Mouse (Mus musculus): ENCODE results near the gene Lrrc3b. TPM values are rescaled to one million over a fixed set of nuclear protein-coding genes. Genes with fewer than 3 reads are reported as not detected.

The Lrrc3b gene
- polyA plus RNA-seq, 1 experiment from 2014 or later: 6.2 TPM

DNA sequence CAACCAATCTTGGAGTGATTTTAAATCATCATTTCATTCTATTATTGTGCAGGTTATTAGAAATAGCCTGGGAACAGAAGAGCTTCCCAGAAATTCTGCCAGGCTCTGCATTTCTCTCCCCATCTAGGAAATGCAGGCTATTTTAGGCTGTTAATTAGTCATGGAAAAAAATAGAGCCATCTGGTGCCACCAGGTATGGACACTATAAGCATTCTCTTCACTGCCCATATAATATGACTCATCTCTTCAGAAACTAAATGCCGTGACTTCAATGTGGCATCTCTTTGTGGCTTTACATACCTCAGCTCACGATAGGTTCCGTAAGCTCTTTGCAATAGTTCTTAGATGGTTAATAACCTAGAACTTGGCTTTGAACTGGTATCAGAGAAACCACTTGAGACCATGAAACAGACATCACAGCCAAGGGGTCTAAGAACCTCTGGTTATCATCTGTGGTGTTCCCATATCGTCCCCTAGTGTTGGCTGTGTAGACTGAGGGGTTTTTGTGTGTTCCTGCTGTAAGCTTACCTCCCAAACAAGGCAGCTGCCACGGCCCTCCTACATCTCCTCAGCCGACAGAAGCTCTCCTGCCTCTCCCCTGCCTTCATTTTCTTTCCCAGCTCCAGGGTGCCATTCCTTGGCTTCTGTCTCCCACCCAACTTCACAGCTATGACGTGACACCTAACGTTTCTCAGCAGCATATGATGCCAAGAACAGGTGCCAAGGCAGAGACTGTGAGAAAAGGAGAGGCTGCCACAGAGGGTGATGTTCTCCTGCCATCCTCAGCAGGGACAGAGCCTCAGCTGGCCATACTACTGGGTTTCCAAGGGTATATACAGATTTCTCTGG, 27.9 kb downstream of the Lrrc3b start:
- H3K9me3 ChIP-seq (ENCODE audit: control insufficient read depth, low read depth, low read length): no peaks in the 10 kb centered on the region

GRCm38 (mm10) chr14:15385536-15385935, 53.3 kb downstream of the Lrrc3b start:
- Histone ChIP-seq H3K27me3 (ENCODE audit: control insufficient read depth, insufficient read depth, low read length) (no peaks in the 10 kb centered on the region), H3K9me3 (ENCODE audit: control insufficient read depth, low read depth, low read length) (no peaks in the 10 kb centered on the region), H3K4me1 (ENCODE audit: control insufficient read depth, insufficient read depth, low read length) (no peaks in the 10 kb centered on the region), H3K9ac (replicated peaks; ENCODE audit: low read depth, low read length) (no peak overlapping the region), H3K4me2 (replicated peaks; ENCODE audit: low read depth, low read length) (no peak overlapping the region), H3K27ac (ENCODE audit: low read length) (no peak overlapping the region), H3K4me3 (ENCODE audit: low read depth, low read length) (no peak overlapping the region), H3K36me3 (ENCODE audit: control insufficient read depth, insufficient read depth, low read length) (no peaks in the 10 kb centered on the region)
- no peak for ATAC-seq (ENCODE audit: insufficient number of reproducible peaks, insufficient read depth, low FRiP score, low read depth)
- 84% methylated on average over 2 of the region's 2 CpGs for WGBS

More for the DNA sequence above, 27.9 kb downstream of the Lrrc3b start:
- no peaks in the 10 kb centered on the region for H3K4me1 ChIP-seq (ENCODE audit: control insufficient read depth, insufficient read depth, low read length)
- H3K27me3 ChIP-seq (ENCODE audit: control insufficient read depth, insufficient read depth, low read length): no peaks in the 10 kb centered on the region
- no peaks in the 10 kb centered on the region for H3K36me3 ChIP-seq (ENCODE audit: control insufficient read depth, insufficient read depth, low read length)
- H3K4me2 ChIP-seq (replicated peaks; ENCODE audit: low read depth, low read length): no peak overlapping the region
- 77% methylated on average over 8 of the region's 8 CpGs for WGBS
- no peak overlapping the region for H3K4me3 ChIP-seq (ENCODE audit: low read depth, low read length)
- no peak overlapping the region for H3K9ac ChIP-seq (replicated peaks; ENCODE audit: low read depth, low read length)
- no peak overlapping the region for H3K27ac ChIP-seq (ENCODE audit: low read length)
- ATAC-seq (ENCODE audit: insufficient number of reproducible peaks, insufficient read depth, low FRiP score, low read depth): no peak

GRCm38 (mm10) chr14:15384972-15385371, 53.8 kb downstream of the Lrrc3b start:
- H3K36me3 ChIP-seq (ENCODE audit: control insufficient read depth, insufficient read depth, low read length): no peaks in the 10 kb centered on the region
- no peak overlapping the region for H3K4me3 ChIP-seq (ENCODE audit: low read depth, low read length)
- no peaks in the 10 kb centered on the region for H3K27me3 ChIP-seq (ENCODE audit: control insufficient read depth, insufficient read depth, low read length)
- H3K27ac ChIP-seq (ENCODE audit: low read length): no peak overlapping the region
- 83% methylated on average over 2 of the region's 2 CpGs for WGBS
- no peak overlapping the region for H3K4me2 ChIP-seq (replicated peaks; ENCODE audit: low read depth, low read length)
- no peak overlapping the region for H3K9ac ChIP-seq (replicated peaks; ENCODE audit: low read depth, low read length)
- ATAC-seq (ENCODE audit: insufficient number of reproducible peaks, insufficient read depth, low FRiP score, low read depth): no peak
- no peaks in the 10 kb centered on the region for H3K9me3 ChIP-seq (ENCODE audit: control insufficient read depth, low read depth, low read length)
- H3K4me1 ChIP-seq (ENCODE audit: control insufficient read depth, insufficient read depth, low read length): no peaks in the 10 kb centered on the region

- no peaks in the 10 kb centered on the region for H3K4me1 ChIP-seq (ENCODE audit: control insufficient read depth, insufficient read depth, low read length)
- no peaks in the 10 kb centered on the region for H3K27me3 ChIP-seq (ENCODE audit: control insufficient read depth, insufficient read depth, low read length)
- H3K9ac ChIP-seq (replicated peaks; ENCODE audit: low read depth, low read length): no peak overlapping the region
- no peaks in the 10 kb centered on the region for H3K9me3 ChIP-seq (ENCODE audit: control insufficient read depth, low read depth, low read length)
- WGBS: 54% methylated on average over 5 of the region's 5 CpGs
- H3K36me3 ChIP-seq (ENCODE audit: control insufficient read depth, insufficient read depth, low read length): no peaks in the 10 kb centered on the region
- no peak overlapping the region for H3K27ac ChIP-seq (ENCODE audit: low read length)
- no peak overlapping the region for H3K4me2 ChIP-seq (replicated peaks; ENCODE audit: low read depth, low read length)
- H3K4me3 ChIP-seq (ENCODE audit: low read depth, low read length): no peak overlapping the region
- ATAC-seq (ENCODE audit: insufficient number of reproducible peaks, insufficient read depth, low FRiP score, low read depth): no peak
Measured at GRCm38 (mm10) chr14:15384532-15384931, 54.3 kb downstream of the Lrrc3b start.

DNA sequence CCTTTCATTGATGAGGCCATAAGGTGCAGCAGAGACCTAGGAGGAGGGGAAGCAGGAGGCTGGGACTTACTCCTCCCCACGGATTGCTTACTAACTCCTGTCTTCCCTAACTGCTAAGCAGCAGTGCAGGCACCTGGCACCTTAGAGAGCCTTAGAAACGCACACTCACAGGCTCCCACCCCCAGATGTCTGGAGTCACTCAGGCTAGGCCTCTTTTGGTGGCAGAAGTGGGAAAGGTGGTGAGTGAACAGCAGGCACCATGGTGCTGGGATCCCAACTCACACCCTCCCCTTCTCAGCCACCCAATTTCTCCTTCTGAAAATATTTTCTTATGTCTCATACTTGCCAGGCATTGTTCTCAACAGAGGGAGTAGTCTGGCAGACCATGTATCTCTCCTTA, 55.7 kb downstream of the Lrrc3b start:
- no peak overlapping the region for H3K4me2 ChIP-seq (replicated peaks; ENCODE audit: low read depth, low read length)
- no peaks in the 10 kb centered on the region for H3K9me3 ChIP-seq (ENCODE audit: control insufficient read depth, low read depth, low read length)
- H3K27ac ChIP-seq (ENCODE audit: low read length): no peak overlapping the region
- WGBS: 45% methylated on average over 2 of the region's 2 CpGs
- no peak for ATAC-seq (ENCODE audit: insufficient number of reproducible peaks, insufficient read depth, low FRiP score, low read depth)
- no peaks in the 10 kb centered on the region for H3K36me3 ChIP-seq (ENCODE audit: control insufficient read depth, insufficient read depth, low read length)
- H3K27me3 ChIP-seq (ENCODE audit: control insufficient read depth, insufficient read depth, low read length): no peaks in the 10 kb centered on the region
- no peak overlapping the region for H3K4me3 ChIP-seq (ENCODE audit: low read depth, low read length)
- no peaks in the 10 kb centered on the region for H3K4me1 ChIP-seq (ENCODE audit: control insufficient read depth, insufficient read depth, low read length)
- no peak overlapping the region for H3K9ac ChIP-seq (replicated peaks; ENCODE audit: low read depth, low read length)

DNA sequence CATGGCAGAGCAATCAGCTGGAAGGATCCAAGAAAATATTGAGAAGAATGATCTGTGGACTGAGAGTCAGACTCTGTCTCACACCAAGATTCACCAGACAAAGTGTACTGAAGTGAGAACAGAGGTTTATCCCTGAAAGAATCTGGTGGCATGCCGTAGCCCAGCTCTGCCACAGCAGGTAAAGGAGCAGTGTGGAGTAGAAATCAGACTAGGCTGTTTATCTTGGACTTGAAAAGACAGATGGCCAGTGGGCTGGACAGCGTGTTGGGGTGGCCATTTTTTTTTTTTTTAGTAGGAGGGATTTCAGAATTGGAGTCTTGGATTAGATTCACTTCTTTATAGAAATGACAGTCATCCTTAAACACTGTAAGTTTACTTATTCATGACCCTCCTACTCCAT, 61.4 kb downstream of the Lrrc3b start:
- Histone ChIP-seq H3K4me2 (replicated peaks; ENCODE audit: low read depth, low read length) (no peak overlapping the region), H3K36me3 (ENCODE audit: control insufficient read depth, insufficient read depth, low read length) (no peaks in the 10 kb centered on the region)
- ATAC-seq (ENCODE audit: insufficient number of reproducible peaks, insufficient read depth, low FRiP score, low read depth): no peak

GRCm38 (mm10) chr14:15376786-15377185, 62.0 kb downstream of the Lrrc3b start:
- Histone ChIP-seq H3K9me3 (ENCODE audit: control insufficient read depth, low read depth, low read length) (no peaks in the 10 kb centered on the region), H3K27ac (ENCODE audit: low read length) (no peak overlapping the region), H3K4me1 (ENCODE audit: control insufficient read depth, insufficient read depth, low read length) (no peaks in the 10 kb centered on the region), H3K27me3 (ENCODE audit: control insufficient read depth, insufficient read depth, low read length) (no peaks in the 10 kb centered on the region), H3K4me3 (ENCODE audit: low read depth, low read length) (no peak overlapping the region), H3K9ac (replicated peaks; ENCODE audit: low read depth, low read length) (no peak overlapping the region), H3K4me2 (replicated peaks; ENCODE audit: low read depth, low read length) (no peak overlapping the region), H3K36me3 (ENCODE audit: control insufficient read depth, insufficient read depth, low read length) (no peaks in the 10 kb centered on the region)
- 83% methylated on average over 1 of the region's 1 CpGs for WGBS
- ATAC-seq (ENCODE audit: insufficient number of reproducible peaks, insufficient read depth, low FRiP score, low read depth): no peak

More for the DNA sequence above, 61.4 kb downstream of the Lrrc3b start:
- Histone ChIP-seq H3K4me1 (ENCODE audit: control insufficient read depth, insufficient read depth, low read length) (no peaks in the 10 kb centered on the region), H3K27me3 (ENCODE audit: control insufficient read depth, insufficient read depth, low read length) (no peaks in the 10 kb centered on the region), H3K9ac (replicated peaks; ENCODE audit: low read depth, low read length) (no peak overlapping the region), H3K9me3 (ENCODE audit: control insufficient read depth, low read depth, low read length) (no peaks in the 10 kb centered on the region), H3K4me3 (ENCODE audit: low read depth, low read length) (no peak overlapping the region), H3K27ac (ENCODE audit: low read length) (no peak overlapping the region)
- WGBS: 53% methylated on average over 2 of the region's 2 CpGs

DNA sequence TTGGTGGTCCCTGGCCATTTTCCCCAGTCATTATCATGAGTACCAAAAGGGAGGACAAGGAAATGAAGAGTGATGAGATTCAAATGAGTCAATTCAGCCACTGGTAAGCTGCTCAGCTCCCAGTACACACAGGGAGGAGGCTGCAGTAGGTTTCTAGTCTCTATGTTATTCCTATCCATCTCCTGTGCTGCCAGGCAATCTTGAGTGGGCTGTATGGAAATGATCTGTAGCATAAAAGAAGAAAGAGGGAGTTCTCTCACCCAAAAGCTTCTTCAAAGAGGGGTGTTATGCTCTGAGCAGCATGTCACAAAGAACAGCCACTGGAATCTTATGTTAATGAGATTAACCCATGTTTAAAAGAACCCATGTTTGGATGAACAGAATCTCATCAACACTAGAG, 64.5 kb downstream of the Lrrc3b start:
- Histone ChIP-seq H3K4me1 (ENCODE audit: control insufficient read depth, insufficient read depth, low read length) (no peaks in the 10 kb centered on the region), H3K9ac (replicated peaks; ENCODE audit: low read depth, low read length) (no peak overlapping the region), H3K27ac (ENCODE audit: low read length) (no peak overlapping the region), H3K27me3 (ENCODE audit: control insufficient read depth, insufficient read depth, low read length) (no peaks in the 10 kb centered on the region), H3K4me3 (ENCODE audit: low read depth, low read length) (no peak overlapping the region), H3K36me3 (ENCODE audit: control insufficient read depth, insufficient read depth, low read length) (no peaks in the 10 kb centered on the region), H3K9me3 (ENCODE audit: control insufficient read depth, low read depth, low read length) (no peaks in the 10 kb centered on the region), H3K4me2 (replicated peaks; ENCODE audit: low read depth, low read length) (no peak overlapping the region)
- ATAC-seq (ENCODE audit: insufficient number of reproducible peaks, insufficient read depth, low FRiP score, low read depth): no peak

DNA sequence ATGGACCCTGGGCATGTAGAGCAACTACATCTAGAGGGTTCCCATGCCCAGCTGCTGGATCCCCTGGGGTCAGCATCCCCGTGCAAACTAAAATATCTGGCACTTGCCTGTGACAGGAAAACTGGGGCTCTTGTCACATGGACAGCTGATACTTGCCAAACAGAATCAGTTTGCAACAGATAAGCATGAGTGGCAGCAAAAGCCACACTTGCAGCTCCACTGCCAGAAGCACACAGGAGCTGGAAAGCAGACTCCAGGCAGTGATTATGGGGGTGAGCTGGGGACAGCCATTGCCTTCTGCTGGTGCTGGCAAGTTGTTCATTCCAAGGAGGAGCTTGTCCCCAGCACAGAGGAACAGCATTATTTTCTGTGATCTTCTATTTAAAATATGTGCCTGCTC, 65.8 kb downstream of the Lrrc3b start:
- no peak for ATAC-seq (ENCODE audit: insufficient number of reproducible peaks, insufficient read depth, low FRiP score, low read depth)
- 50% methylated on average over 1 of the region's 1 CpGs for WGBS
- no peak overlapping the region for H3K4me3 ChIP-seq (ENCODE audit: low read depth, low read length)
- no peaks in the 10 kb centered on the region for H3K27me3 ChIP-seq (ENCODE audit: control insufficient read depth, insufficient read depth, low read length)
- H3K4me2 ChIP-seq (replicated peaks; ENCODE audit: low read depth, low read length): no peak overlapping the region
- no peak overlapping the region for H3K9ac ChIP-seq (replicated peaks; ENCODE audit: low read depth, low read length)
- no peaks in the 10 kb centered on the region for H3K4me1 ChIP-seq (ENCODE audit: control insufficient read depth, insufficient read depth, low read length)
- H3K36me3 ChIP-seq (ENCODE audit: control insufficient read depth, insufficient read depth, low read length): no peaks in the 10 kb centered on the region
- H3K27ac ChIP-seq (ENCODE audit: low read length): no peak overlapping the region
- no peaks in the 10 kb centered on the region for H3K9me3 ChIP-seq (ENCODE audit: control insufficient read depth, low read depth, low read length)

Data from stomach, embryonic 14.5 days (tissue).